Mouse (Mus musculus) embryonic fibroblast, embryonic 13.5 days (primary cell): ENCODE measurements around the gene Vpreb3. TPM values are rescaled to one million over a fixed set of nuclear protein-coding genes. Genes with fewer than 3 reads are reported as not detected.

Experiments
- H3K27ac ChIP-seq: 2 replicates; pipeline ENCODE4 v1.5.1; 2012; ENCODE audit warnings: low read length, control low read depth, inconsistent platforms; ENCODE audit not compliant: insufficient read depth
- H3K4me1 ChIP-seq: 2 replicates; pipeline ENCODE4 v1.6.1; 2011; ENCODE audit warnings: low read length; ENCODE audit not compliant: control insufficient read depth, insufficient read depth
- H3K4me3 ChIP-seq: 2 replicates; pipeline ENCODE4 v1.5.1; 2011; ENCODE audit warnings: mild to moderate bottlenecking, control low read depth, low read length; ENCODE audit not compliant: insufficient read depth
- CTCF ChIP-seq: IDR thresholded peaks from 2 replicates; pipeline ENCODE4 v1.5.1; 2011; ENCODE audit warnings: mild to moderate bottlenecking, control low read depth, low read length, moderate library complexity, borderline replicate concordance; ENCODE audit not compliant: insufficient read depth
- POLR2A ChIP-seq: IDR thresholded peaks from 2 replicates; pipeline ENCODE4 v1.6.1; 2011; ENCODE audit warnings: low read depth, mild to moderate bottlenecking, control low read depth, low read length, moderate library complexity
- polyA plus RNA-seq: library from polyadenylated mRNA; stranded (reverse); fragments of >200 nt; gene quantifications from 2 replicates; pipeline ENCODE4 v1.2.4, GENCODE M21; 2011; ENCODE audit warnings: low read depth; ENCODE audit not compliant: missing spikeins, insufficient read length

Gene Vpreb3
- polyA plus RNA-seq, 1 experiment = not detected

- TF ChIP-seq POLR2A = no peak
Measured at GRCm38 (mm10) chr10:75995463-75995862, 52.6 kb downstream of the Vpreb3 start.

GRCm38 (mm10) chr10:75996315-75996714, 53.5 kb downstream of the Vpreb3 start:
- H3K4me1 ChIP-seq = no peaks in the 10 kb centered on the region
- no peak overlapping the region for H3K27ac ChIP-seq
- TF ChIP-seq POLR2A (no peak), CTCF (no peak)

More at GRCm38 (mm10) chr10:75995463-75995862, 52.6 kb downstream of the Vpreb3 start:
- H3K27ac ChIP-seq = no peak overlapping the region
- H3K4me3 ChIP-seq = no peak overlapping the region
- H3K4me1 ChIP-seq = no peaks in the 10 kb centered on the region

More at GRCm38 (mm10) chr10:75996315-75996714, 53.5 kb downstream of the Vpreb3 start:
- no peak overlapping the region for H3K4me3 ChIP-seq

Other genes with a start within 250 kb of the Vpreb3 start
- gene Cabin1, start 178.7 kb upstream of the Vpreb3 start, polyA plus RNA-seq = 30.2 and 30.9 TPM in 2 replicates
- 40.5 and 42.1 TPM in 2 replicates for gene Ddt, start 169.6 kb upstream of the Vpreb3 start, polyA plus RNA-seq
- gene Gm20441, start 162.1 kb upstream of the Vpreb3 start, polyA plus RNA-seq = not detected in 2 replicates
- 14.0 and 15.5 TPM in 2 replicates for gene Gstt3, start 161.6 kb upstream of the Vpreb3 start, polyA plus RNA-seq
- gene Gstt1, start 144.5 kb upstream of the Vpreb3 start, polyA plus RNA-seq = 8.0 and 17.2 TPM in 2 replicates
- not detected in 2 replicates for gene Gstt4, start 120.5 kb upstream of the Vpreb3 start, polyA plus RNA-seq
- 2.6 and 4.4 TPM in 2 replicates for gene Gstt2, start 105.6 kb upstream of the Vpreb3 start, polyA plus RNA-seq
- 614 and 763 TPM in 2 replicates for gene Mif, start 82.8 kb upstream of the Vpreb3 start, polyA plus RNA-seq
- not detected in 2 replicates for gene Derl3, start 49.6 kb upstream of the Vpreb3 start, polyA plus RNA-seq
- 56.2 and 77.9 TPM in 2 replicates for gene Smarcb1, start 21.4 kb upstream of the Vpreb3 start, polyA plus RNA-seq
- 21.8 and 23.1 TPM in 2 replicates for gene Chchd10, start 9.9 kb upstream of the Vpreb3 start, polyA plus RNA-seq
- 69.2 and 71.0 TPM in 2 replicates for gene Mmp11, start 6.6 kb upstream of the Vpreb3 start, polyA plus RNA-seq
- gene Gm867, start 2.4 kb upstream of the Vpreb3 start, polyA plus RNA-seq = 0.74 TPM in 1 of 2 replicates, not detected in the other
- gene Gm5134, start 11.5 kb downstream of the Vpreb3 start, polyA plus RNA-seq = not detected in 2 replicates
- gene Zfp280b, start 89.6 kb downstream of the Vpreb3 start, polyA plus RNA-seq = 13.4 and 13.8 TPM in 2 replicates
- gene Slc5a4b, start 167.9 kb downstream of the Vpreb3 start, polyA plus RNA-seq = not detected in 2 replicates
- gene Slc5a4a, start 204.4 kb downstream of the Vpreb3 start, polyA plus RNA-seq = not detected in 2 replicates